Mouse (Mus musculus): ENCODE results near the gene 2300002M23Rik.
A peak's percentile ranks its signal among the peaks of the same experiment; 100 is the strongest.

The 2300002M23Rik gene

GRCm38 (mm10) chr17:35601736-35602354 is 34.6 kb downstream of the 2300002M23Rik start:
- DNase-seq (ENCODE audit: extremely low read depth, low read depth) = no peak

- peak; percentile 67 for DNase-seq (ENCODE audit: extremely low read depth, low read depth)
These were observed 49.9 kb downstream of the 2300002M23Rik start for GRCm38 (mm10) chr17:35617127-35617526.

Data from MEL-GATA-1-ER (cell line).